Comparison of ENCODE assay signal across 9 mouse cellular contexts in the genomic region with DNA sequence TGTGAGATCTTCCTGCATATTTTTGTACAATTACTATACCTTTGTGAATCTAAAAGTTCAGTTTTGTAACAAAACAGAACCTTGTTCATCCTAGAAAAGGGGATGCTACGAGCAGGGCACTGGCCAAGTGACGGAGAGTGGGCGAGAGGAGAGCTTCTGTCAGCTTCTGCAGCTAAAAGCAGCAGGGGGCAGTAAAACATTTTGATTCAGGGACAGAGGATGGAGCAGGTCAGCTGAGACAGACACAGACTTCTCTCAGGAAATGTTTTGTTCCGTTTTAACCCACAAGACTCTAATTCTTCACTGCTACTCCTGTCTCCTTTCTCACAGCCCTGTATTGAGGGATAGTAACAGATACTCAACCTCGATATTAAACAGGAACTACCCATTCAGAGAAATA. TPM values are rescaled to one million over a fixed set of nuclear protein-coding genes. Genes with fewer than 3 reads are reported as not detected.
DNase-seq lines count a peak whose midpoint lies in the region; ATAC-seq lines count a peak whose summit lies in the region.
"Had no signal": no experiment of that assay in that cellular context is flagged by ENCODE, and none has a peak within 500 bp of the region (broad histone marks: within the 10 kb centered on the region; RNA-seq: fewer than 3 reads in every experiment).

No protein-coding gene starts in this region.

- intact Hi-C loops in heart, postnatal 10 days (cut with DNase I), result loop anchor here (5.0 kb wide), 3 partner anchors 99 to 309 kb away; no protein-coding TSS in a partner anchor

- WGBS in midbrain, embryonic 15.5 days, result 27% methylated on average over 5 of the region's 5 CpGs

- no peak overlapping the region for H3K27ac ChIP-seq in midbrain, embryonic 15.5 days
- H3K27ac ChIP-seq: heart, embryonic 13.5 days had no signal

- ATAC-seq in midbrain, embryonic 15.5 days (replicated peaks), result peak; percentile 72; the same call in 1 of the 2 replicates
- no peak for ATAC-seq in erythroblast, adult 5-6 weeks (replicated peaks; ENCODE audit: low FRiP score, poor library complexity, severe bottlenecking)

- no peaks in the 10 kb centered on the region for H3K9me3 ChIP-seq in midbrain, embryonic 15.5 days
- H3K9me3 ChIP-seq: heart, embryonic 13.5 days had no signal

- no peak overlapping the region for H3K4me2 ChIP-seq in midbrain, embryonic 15.5 days
- H3K4me2 ChIP-seq: heart, embryonic 13.5 days had no signal

- no peaks in the 10 kb centered on the region for H3K36me3 ChIP-seq in midbrain, embryonic 15.5 days (replicated peaks)
- H3K36me3 ChIP-seq: heart, embryonic 13.5 days had no signal

- H3K27me3 ChIP-seq in midbrain, embryonic 15.5 days (replicated peaks), result no peaks in the 10 kb centered on the region
- H3K27me3 ChIP-seq: heart, embryonic 13.5 days had no signal

- peak; percentile 24 to 46 for DNase-seq in heart, postnatal 10 days
- no peak for DNase-seq in heart, adult 11 months
- peak; percentile 18 for DNase-seq in urinary bladder, postnatal 14 days (ENCODE audit: low spot score)
- no peak for DNase-seq in urinary bladder, postnatal 4 days (ENCODE audit: low spot score in 2 of 2)
- DNase-seq in kidney, adult 18-20 months, result peak; percentile 16
- no peak for DNase-seq in cerebellum, adult 9-11 months

- no peaks in the 10 kb centered on the region for H3K4me1 ChIP-seq in midbrain, embryonic 15.5 days
- H3K4me1 ChIP-seq: heart, embryonic 13.5 days had no signal

- H3K4me3 ChIP-seq in midbrain, embryonic 15.5 days, result no peak overlapping the region
- H3K4me3 ChIP-seq: heart, embryonic 13.5 days had no signal

- no peak overlapping the region for H3K9ac ChIP-seq in midbrain, embryonic 15.5 days
- H3K9ac ChIP-seq: heart, embryonic 13.5 days had no signal

RNA-seq across cellular contexts. Expression of a gene that starts 55.1 kb away (rescaled TPM):
- total RNA-seq in heart, postnatal 10 days (2021), result 1 to 10 TPM; 8.9 to 9.4 TPM
- 23.1 and 25.4 TPM in 2 replicates for polyA plus RNA-seq in midbrain, embryonic 15.5 days (2015; fragmentation: Nextera tagmentation; extraction: Ambion mirVana)
- total RNA-seq in erythroblast, adult 5-6 weeks (2015; ENCODE audit: low replicate concordance), result not detected in 2 replicates
- total RNA-seq in erythroblast, adult 5-6 weeks (2017; ENCODE audit: low replicate concordance), result not detected in 2 replicates

Comparison
In these comparisons a context has a peak if more than half of its experiments do, and no peak if none do; other contexts are left out.
1. DNase-seq: peak in heart, postnatal 10 days (2 of 2), urinary bladder, postnatal 14 days (single experiment) and kidney, adult 18-20 months (single experiment); none in heart, adult 11 months (single experiment), urinary bladder, postnatal 4 days (0 of 2) and cerebellum, adult 9-11 months (single experiment).
2. RNA of a gene that starts 55.1 kb away (total RNA-seq): 8.9 to 9.4 TPM in heart, postnatal 10 days; not detected in erythroblast, adult 5-6 weeks; every median in the first group is over 4 times any median in the second.